Mouse (Mus musculus) bone marrow macrophage, adult 2 months (primary cell): ENCODE measurements at regions not wholly inside any gene's neighbourhood (a gene's known extent, or its start where the extent isn't known, plus 50 kb on each side); places are given as distances from the start of the nearest gene placed in this dataset.

ENCODE experiments used
- CTCF ChIP-seq: IDR thresholded peaks from 2 replicates; pipeline ENCODE4 v1.5.1; 2012; ENCODE audit warnings: low read depth, mild to moderate bottlenecking, low read length, moderate library complexity
- POLR2A ChIP-seq: IDR thresholded peaks from 2 replicates; pipeline ENCODE4 v1.6.1; 2012; ENCODE audit warnings: mild to moderate bottlenecking, low read depth, low read length, borderline replicate concordance

DNA sequence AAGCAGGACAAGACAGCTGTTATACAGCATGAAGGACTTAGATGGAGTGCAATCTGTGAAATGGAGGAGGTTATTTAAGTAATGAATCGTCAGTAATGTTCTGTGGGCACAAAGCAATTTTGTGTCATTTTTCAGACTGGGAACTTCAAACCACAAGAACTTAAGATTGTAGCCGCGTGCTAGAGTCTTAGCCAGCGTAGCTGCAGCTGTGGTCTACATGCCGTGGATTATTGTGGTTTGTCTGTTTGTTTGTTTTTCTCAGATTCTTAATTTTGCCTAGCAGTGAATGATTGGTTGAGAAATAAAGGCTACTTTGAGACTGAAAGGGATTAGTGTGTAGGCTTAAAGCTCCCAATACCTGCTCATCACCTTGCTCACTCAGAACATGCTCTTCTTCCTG is 348.1 kb downstream of the Sfmbt2 start:
- no peak for TF ChIP-seq POLR2A
- TF ChIP-seq CTCF, result no peak
